Mouse (Mus musculus): ENCODE results near the gene Bbc3.

DNA sequence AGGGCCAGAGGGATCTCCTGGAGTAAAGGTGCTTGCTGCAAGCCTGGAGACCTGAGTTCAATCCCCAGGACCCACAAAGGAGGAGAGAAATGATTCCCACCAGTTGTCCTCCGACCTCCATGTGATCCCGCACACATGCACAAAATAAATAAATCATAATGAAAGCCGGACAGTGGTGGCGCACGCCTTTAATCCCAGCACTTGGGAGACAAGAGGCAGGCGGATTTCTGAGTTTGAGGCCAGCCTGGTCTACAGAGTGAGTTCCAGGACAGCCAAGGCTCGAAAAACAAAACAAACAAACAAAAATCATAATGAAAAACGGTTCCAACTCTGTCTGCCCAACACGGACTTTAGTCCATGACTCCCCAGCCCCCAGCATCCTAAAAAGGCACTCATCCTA, 23.3 kb upstream of the Bbc3 start:
- no peak for TF ChIP-seq EP300 (IDR thresholded peaks at IDR 0.05; ENCODE audit: low read depth)
- TF ChIP-seq CTCF (IDR thresholded peaks at IDR 0.05; ENCODE audit: low read depth) = no peak
